Mouse (Mus musculus): ENCODE results near the gene Ankrd61.

The Ankrd61 gene

GRCm38 (mm10) chr5:143897635-143898330, at the start of gene Ankrd61:
Ankrd61 (minus strand) TSS chr5:143897685.
- DNase-seq (ENCODE audit: low spot score), result no peak

- DNase-seq (ENCODE audit: low spot score), result no peak
Measured at GRCm38 (mm10) chr5:143943231-143944125, 46.0 kb upstream of the Ankrd61 start.

GRCm38 (mm10) chr5:143941588-143941987, 44.1 kb upstream of the Ankrd61 start:
- DNase-seq (ENCODE audit: low spot score), result no peak

GRCm38 (mm10) chr5:143936156-143936555, 38.7 kb upstream of the Ankrd61 start:
- DNase-seq (ENCODE audit: low spot score), result no peak

GRCm38 (mm10) chr5:143933875-143934274, 36.4 kb upstream of the Ankrd61 start:
- no peak for DNase-seq (ENCODE audit: low spot score)

- no peak for DNase-seq (ENCODE audit: low spot score)
Measured at GRCm38 (mm10) chr5:143933414-143933813, 35.9 kb upstream of the Ankrd61 start.

GRCm38 (mm10) chr5:143932831-143933230, 35.3 kb upstream of the Ankrd61 start, which contains the start of gene Rsph10b:
Rsph10b (plus strand) TSS chr5:143933035.
- DNase-seq (ENCODE audit: low spot score), result peak; percentile 60

GRCm38 (mm10) chr5:143931863-143932580, 34.5 kb upstream of the Ankrd61 start:
- no peak for DNase-seq (ENCODE audit: low spot score)

GRCm38 (mm10) chr5:143930656-143931055, 33.2 kb upstream of the Ankrd61 start:
- DNase-seq (ENCODE audit: low spot score), result no peak

- no peak for DNase-seq (ENCODE audit: low spot score)
Measured at GRCm38 (mm10) chr5:143929291-143929690, 31.8 kb upstream of the Ankrd61 start.

GRCm38 (mm10) chr5:143927875-143928274, 30.4 kb upstream of the Ankrd61 start, which contains the start of gene Gm42421:
Gm42421 (plus strand) TSS chr5:143928175.
- no peak for DNase-seq (ENCODE audit: low spot score)

GRCm38 (mm10) chr5:143924781-143925452, 27.4 kb upstream of the Ankrd61 start:
- no peak for DNase-seq (ENCODE audit: low spot score)

- DNase-seq (ENCODE audit: low spot score), result no peak
Measured at GRCm38 (mm10) chr5:143918120-143918519, 20.6 kb upstream of the Ankrd61 start.

- peak; percentile 72 for DNase-seq (ENCODE audit: low spot score)
Measured at GRCm38 (mm10) chr5:143917418-143917817, 19.9 kb upstream of the Ankrd61 start.

- no peak for DNase-seq (ENCODE audit: low spot score)
Measured at GRCm38 (mm10) chr5:143916221-143916620, 18.7 kb upstream of the Ankrd61 start.

- peak; percentile 99 for DNase-seq (ENCODE audit: low spot score)
Measured at GRCm38 (mm10) chr5:143909417-143910400, 12.2 kb upstream of the Ankrd61 start, which contains the start of the genes Aimp2 and Pms2. Aimp2 (minus strand) TSS chr5:143909847. Pms2 (plus strand) TSS chr5:143909964.

- no peak for DNase-seq (ENCODE audit: low spot score)
Measured at GRCm38 (mm10) chr5:143908926-143909325, 11.4 kb upstream of the Ankrd61 start.

- no peak for DNase-seq (ENCODE audit: low spot score)
Measured at GRCm38 (mm10) chr5:143906429-143906828, 8.9 kb upstream of the Ankrd61 start.

- no peak for DNase-seq (ENCODE audit: low spot score)
Measured at GRCm38 (mm10) chr5:143903813-143904212, 6.3 kb upstream of the Ankrd61 start.

- no peak for DNase-seq (ENCODE audit: low spot score)
Measured at GRCm38 (mm10) chr5:143902111-143902510, 4.6 kb upstream of the Ankrd61 start.

Data from lung, postnatal 25 days (tissue).